9 mouse cellular contexts compared by ENCODE assay signal in genomic region chr9:42865036-42865829, GRCm38 (mm10).
A peak's percentile ranks its signal among the peaks of the same experiment; 100 is the strongest.
DNase-seq lines count a peak whose midpoint lies in the region; ATAC-seq and TF ChIP-seq lines count a peak whose summit lies in the region.
"Had no signal": no experiment of that assay in that cellular context is flagged by ENCODE, and none has a peak within 500 bp of the region (broad histone marks: within the 10 kb centered on the region; RNA-seq: fewer than 3 reads in every experiment).

No protein-coding gene starts in this region.

- TF ChIP-seq CTCF in stomach, postnatal 0 days (IDR thresholded peaks at IDR 0.05; ENCODE audit: low read depth), result no peak

- no peaks in the 10 kb centered on the region for H3K36me3 ChIP-seq in kidney, embryonic 16.5 days (ENCODE audit: insufficient read depth, low read length)
- no peaks in the 10 kb centered on the region for H3K36me3 ChIP-seq in stomach, postnatal 0 days (ENCODE audit: control insufficient read depth, insufficient read depth, low read length)
- H3K36me3 ChIP-seq: liver, embryonic 12.5 days had no signal

- H3K27me3 ChIP-seq in kidney, embryonic 16.5 days (ENCODE audit: insufficient read depth, low read length), result 0 out of 2 replicates have a peak, but pooled peaks cover 4% of the 10 kb centered on the region
- H3K27me3 ChIP-seq in stomach, postnatal 0 days (ENCODE audit: control insufficient read depth, insufficient read depth, low read length), result no peaks in the 10 kb centered on the region
- H3K27me3 ChIP-seq: liver, embryonic 12.5 days had no signal

- no peaks in the 10 kb centered on the region for H3K9me3 ChIP-seq in kidney, embryonic 16.5 days (ENCODE audit: low read length)
- no peaks in the 10 kb centered on the region for H3K9me3 ChIP-seq in stomach, postnatal 0 days (ENCODE audit: control insufficient read depth, low read length)
- H3K9me3 ChIP-seq: liver, embryonic 12.5 days had no signal

- no peak for TF ChIP-seq EP300 in stomach, postnatal 0 days (optimal IDR thresholded peaks at IDR 0.05)

- WGBS in kidney, embryonic 16.5 days, result 33% methylated on average over 11 of the region's 11 CpGs
- 27% methylated on average over 11 of the region's 11 CpGs for WGBS in stomach, postnatal 0 days

- no peak overlapping the region; the same call in 1 of the 2 replicates for H3K9ac ChIP-seq in kidney, embryonic 16.5 days (replicated peaks; ENCODE audit: low read length)
- no peak overlapping the region for H3K9ac ChIP-seq in stomach, postnatal 0 days (ENCODE audit: low read length)
- H3K9ac ChIP-seq: liver, embryonic 12.5 days had no signal

- DNase-seq in cerebellum, postnatal 14 days, result peak; percentile 41 to 42
- no peak for DNase-seq in cerebellum, adult 8-10 months
- DNase-seq in kidney, postnatal 25 days, result no peak
- DNase-seq in thymus, postnatal 4 days, result peak; percentile 14
- DNase-seq in thymus, postnatal 25 days, result no peak
- DNase-seq in stomach, postnatal 0 days (ENCODE audit: low spot score), result peak; percentile 49
- no peak for DNase-seq in frontal cortex, postnatal 25 days (ENCODE audit: low spot score in 2 of 2)

- peak overlapping the region; percentile 46; the same call in 1 of the 2 replicates for H3K27ac ChIP-seq in kidney, embryonic 16.5 days (ENCODE audit: low read length)
- no peak overlapping the region for H3K27ac ChIP-seq in stomach, postnatal 0 days (replicated peaks)
- H3K27ac ChIP-seq: liver, embryonic 12.5 days had no signal

- no peak overlapping the region for H3K4me3 ChIP-seq in kidney, embryonic 16.5 days (ENCODE audit: low read length)
- no peak overlapping the region for H3K4me3 ChIP-seq in stomach, postnatal 0 days (ENCODE audit: low read depth, low read length)
- H3K4me3 ChIP-seq: liver, embryonic 12.5 days had no signal

- peak; percentile 58 for ATAC-seq in kidney, embryonic 16.5 days (ENCODE audit: low FRiP score, low TSS enrichment)
- ATAC-seq in stomach, postnatal 0 days (ENCODE audit: low FRiP score, low TSS enrichment), result peak; percentile 77
- ATAC-seq: liver, embryonic 12.5 days had no signal

- peaks cover 27% of the 10 kb centered on the region for H3K4me1 ChIP-seq in kidney, embryonic 16.5 days (ENCODE audit: insufficient read depth, low read length)
- H3K4me1 ChIP-seq in stomach, postnatal 0 days (replicated peaks; ENCODE audit: control insufficient read depth, insufficient read depth), result peaks cover 5% of the 10 kb centered on the region
- H3K4me1 ChIP-seq: liver, embryonic 12.5 days had no signal

- H3K4me2 ChIP-seq in kidney, embryonic 16.5 days (replicated peaks; ENCODE audit: low read depth, low read length), result no peak overlapping the region; the same call in 1 of the 2 replicates
- H3K4me2 ChIP-seq in stomach, postnatal 0 days (replicated peaks; ENCODE audit: low read depth), result no peak overlapping the region
- H3K4me2 ChIP-seq: liver, embryonic 12.5 days had no signal

Comparison
In these comparisons a context has a peak if more than half of its experiments do, and no peak if none do; other contexts are left out.
1. DNase-seq: peak in cerebellum, postnatal 14 days (2 of 2), thymus, postnatal 4 days (single experiment) and stomach, postnatal 0 days (single experiment); none in cerebellum, adult 8-10 months (single experiment), kidney, postnatal 25 days (0 of 2), thymus, postnatal 25 days (single experiment) and frontal cortex, postnatal 25 days (0 of 2).